Mouse (Mus musculus) embryonic facial prominence, embryonic 11.5 days (tissue): ENCODE measurements at regions not wholly inside any gene's neighbourhood (a gene's known extent, or its start where the extent isn't known, plus 50 kb on each side); places are given as distances from the start of the nearest gene placed in this dataset.
A peak's percentile ranks its signal among the peaks of the same experiment; 100 is the strongest.

Experiments
- ATAC-seq: fragments of 200-750 bp; cut with Nextera tagmentation; replicated peaks from 2 replicates; pipeline ENCODE4 v1.8.0; 2017; ENCODE audit warnings: low read depth; ENCODE audit not compliant: insufficient number of reproducible peaks, low FRiP score, low TSS enrichment
- DNase-seq: peaks from one replicate; pipeline ENCODE4 v3.0.0-alpha.2; 2015; ENCODE audit warnings: low spot score
- H3K27ac ChIP-seq: fragments of 300-500 bp; sonication (generic); replicated peaks from 2 replicates; pipeline ENCODE4 v1.5.1; 2014; ENCODE audit warnings: mild to moderate bottlenecking, low read depth, low read length, control low read depth
- H3K27me3 ChIP-seq: fragments of 300-500 bp; sonication (generic); 2 replicates; pipeline ENCODE4 v1.6.1; 2014; ENCODE audit warnings: mild to moderate bottlenecking, low read length, moderate library complexity, mixed read lengths; ENCODE audit not compliant: control insufficient read depth, insufficient read depth
- H3K36me3 ChIP-seq: fragments of 300-500 bp; sonication (generic); replicated peaks from 2 replicates; pipeline ENCODE4 v1.6.1; 2014; ENCODE audit warnings: low read depth, mild to moderate bottlenecking, low read length, moderate library complexity, mixed read lengths; ENCODE audit not compliant: control insufficient read depth, insufficient read depth
- H3K4me1 ChIP-seq: fragments of 300-500 bp; sonication (generic); 2 replicates; pipeline ENCODE4 v1.6.1; 2014; ENCODE audit warnings: low read length, mixed read lengths; ENCODE audit not compliant: control insufficient read depth, insufficient read depth
- H3K4me2 ChIP-seq: fragments of 300-500 bp; sonication (generic); 2 replicates; pipeline ENCODE4 v1.6.1; 2014; ENCODE audit warnings: low read depth, mild to moderate bottlenecking, control low read depth, low read length, moderate library complexity
- H3K4me3 ChIP-seq: fragments of 300-500 bp; sonication (generic); 2 replicates; pipeline ENCODE4 v1.5.1; 2014; ENCODE audit warnings: low read depth, low read length, control low read depth
- H3K9ac ChIP-seq: fragments of 300-500 bp; sonication (generic); replicated peaks from 2 replicates; pipeline ENCODE4 v1.6.1; 2014; ENCODE audit warnings: mild to moderate bottlenecking, control low read depth, low read length
- H3K9me3 ChIP-seq: fragments of 300-500 bp; sonication (generic); replicated peaks from 2 replicates; pipeline ENCODE4 v1.6.1; 2016; ENCODE audit warnings: mild to moderate bottlenecking, low read length, inconsistent platforms, mixed read lengths; ENCODE audit not compliant: control insufficient read depth
- WGBS: fragments of 180-500 bp; shearing (Covaris S2); extraction: QIAGEN DNeasy Blood & Tissue Kit; methylation state at CpG from one replicate; pipeline ENCODE4 v1.1.7; 2014; 5-methylcytosine and 5-hydroxymethylcytosine counted together

DNA sequence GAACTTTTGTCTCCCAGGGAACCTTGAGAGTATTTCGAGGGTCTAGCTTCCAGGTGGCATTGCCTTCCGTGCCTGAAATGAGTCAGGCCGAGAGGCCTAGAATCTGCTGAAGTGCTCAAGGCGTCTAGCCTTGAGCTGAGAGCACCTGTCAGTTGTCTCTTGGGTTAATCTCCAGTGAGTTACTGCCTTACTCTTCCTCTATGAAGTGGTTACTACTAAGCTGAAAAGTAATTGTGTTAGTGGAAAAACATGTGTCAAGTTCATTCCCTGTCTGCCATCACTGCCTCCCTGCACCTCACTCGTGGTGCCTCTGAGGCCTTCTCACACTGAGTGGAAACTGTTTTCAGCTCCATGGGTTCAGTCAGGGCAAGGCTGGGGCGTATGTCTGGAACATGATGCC lies 69.0 kb upstream of the Egln3 start:
- no peak overlapping the region for H3K27ac ChIP-seq
- H3K36me3 ChIP-seq, result no peaks in the 10 kb centered on the region
- no peak overlapping the region for H3K9ac ChIP-seq
- no peak overlapping the region for H3K4me2 ChIP-seq
- no peaks in the 10 kb centered on the region for H3K9me3 ChIP-seq
- no peaks in the 10 kb centered on the region for H3K27me3 ChIP-seq
- no peak overlapping the region for H3K4me3 ChIP-seq
- no peak for DNase-seq
- 76% methylated on average over 6 of the region's 6 CpGs for WGBS
- H3K4me1 ChIP-seq, result no peaks in the 10 kb centered on the region
- no peak for ATAC-seq

DNA sequence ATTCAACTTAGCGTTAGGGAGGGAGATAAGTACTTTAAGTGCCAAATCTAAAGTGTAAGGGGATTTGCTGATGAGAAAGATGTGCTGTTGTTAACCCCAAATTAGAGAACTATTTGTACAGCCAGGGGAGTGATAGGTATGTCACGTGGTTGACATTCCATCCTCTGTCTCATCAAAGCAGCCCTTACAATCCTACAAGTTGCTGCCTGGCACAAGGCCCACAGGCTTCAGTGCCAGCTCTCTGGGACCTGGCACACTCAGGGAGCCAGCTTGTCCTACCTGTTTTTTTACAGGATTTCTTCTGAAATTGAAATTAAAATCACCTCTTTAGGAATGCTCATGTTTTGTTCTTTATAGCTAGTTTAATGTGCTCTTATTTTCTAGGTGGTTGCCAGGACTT lies 68.6 kb upstream of the Egln3 start:
- ATAC-seq (no peak), DNase-seq (no peak)
- Histone ChIP-seq H3K36me3 (no peaks in the 10 kb centered on the region), H3K27ac (no peak overlapping the region), H3K9ac (no peak overlapping the region), H3K27me3 (no peaks in the 10 kb centered on the region), H3K4me2 (no peak overlapping the region), H3K9me3 (no peaks in the 10 kb centered on the region), H3K4me3 (no peak overlapping the region), H3K4me1 (no peaks in the 10 kb centered on the region)
- WGBS, result 67% methylated on average over 2 of the region's 2 CpGs

DNA sequence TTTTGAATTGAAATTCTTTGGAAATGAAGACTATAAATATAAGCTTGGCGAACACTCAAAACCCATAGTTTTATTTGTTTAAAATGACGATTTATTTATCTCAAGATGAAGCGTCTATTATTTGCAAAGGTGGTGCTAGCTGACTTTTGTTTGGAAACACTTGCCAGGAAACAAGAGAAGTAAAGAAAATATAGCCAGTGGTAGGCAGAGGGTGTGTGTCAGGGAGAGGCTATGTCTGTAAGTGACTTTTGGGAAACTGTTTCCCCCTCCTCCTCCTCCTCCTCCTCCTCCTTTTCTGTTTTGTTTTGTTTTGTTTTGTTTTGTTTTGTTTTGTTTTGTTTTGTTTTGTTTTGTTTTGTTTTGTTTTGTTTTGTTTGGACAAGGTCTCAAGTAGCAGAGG lies 62.2 kb upstream of the Egln3 start:
- Histone ChIP-seq H3K4me2 (no peak overlapping the region), H3K27me3 (no peaks in the 10 kb centered on the region), H3K4me3 (no peak overlapping the region), H3K9me3 (no peaks in the 10 kb centered on the region), H3K36me3 (no peaks in the 10 kb centered on the region), H3K4me1 (no peaks in the 10 kb centered on the region; the same call in 1 of the 2 replicates), H3K9ac (no peak overlapping the region), H3K27ac (no peak overlapping the region)
- no peak for DNase-seq
- WGBS, result 86% methylated on average over 3 of the region's 3 CpGs
- no peak for ATAC-seq

DNA sequence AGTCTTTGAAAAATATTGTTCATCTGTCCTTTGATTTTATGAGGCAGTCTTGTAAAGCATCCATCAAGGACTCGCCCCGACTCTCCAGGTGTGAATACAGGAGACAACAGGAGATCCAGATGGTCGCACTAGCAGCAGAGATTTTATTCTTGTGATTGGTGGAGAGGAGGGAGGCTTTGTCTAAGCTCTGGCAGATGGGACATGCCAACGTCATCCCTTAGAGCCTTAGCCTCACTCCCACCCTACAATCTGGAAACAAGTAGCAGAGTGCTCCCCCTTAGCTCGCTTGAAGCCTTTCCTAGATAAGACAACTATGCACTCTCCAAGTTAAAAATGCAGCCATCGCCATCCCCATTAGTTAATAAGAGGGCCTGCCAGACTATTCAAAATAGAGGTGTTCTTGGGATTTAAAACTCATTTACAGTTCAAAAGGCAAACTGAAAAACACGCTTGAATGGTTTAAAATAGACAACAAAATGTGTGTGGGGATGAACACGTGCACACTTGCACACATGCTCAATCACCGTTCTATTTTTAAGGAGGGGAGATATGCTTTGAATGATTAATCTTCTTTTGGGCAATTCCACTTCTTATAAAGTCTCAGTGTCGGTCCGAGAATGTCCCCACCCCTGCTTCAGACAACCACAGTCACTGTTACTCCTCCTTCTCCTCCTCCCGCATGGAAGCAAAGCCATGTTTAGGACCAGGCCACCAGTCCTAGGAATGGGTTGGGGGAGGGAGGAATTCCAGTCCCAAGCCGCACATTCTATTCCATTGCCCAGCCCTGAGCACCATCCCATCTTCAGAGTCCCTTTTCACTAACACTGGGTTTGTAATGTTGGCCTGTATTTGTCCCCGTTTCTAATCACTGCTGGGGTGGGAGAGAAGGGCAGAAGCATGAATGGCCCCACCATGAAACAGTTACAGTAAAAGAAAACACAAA lies 61.5 kb upstream of the Egln3 start:
- no peaks in the 10 kb centered on the region; the same call in 1 of the 2 replicates for H3K4me1 ChIP-seq
- H3K4me3 ChIP-seq, result no peak overlapping the region
- no peak overlapping the region for H3K9ac ChIP-seq
- no peak for DNase-seq
- H3K9me3 ChIP-seq, result no peaks in the 10 kb centered on the region
- H3K4me2 ChIP-seq, result no peak overlapping the region
- WGBS, result 74% methylated on average over 14 of the region's 14 CpGs
- no peaks in the 10 kb centered on the region for H3K36me3 ChIP-seq
- no peak for ATAC-seq
- H3K27me3 ChIP-seq, result no peaks in the 10 kb centered on the region
- no peak overlapping the region for H3K27ac ChIP-seq

DNA sequence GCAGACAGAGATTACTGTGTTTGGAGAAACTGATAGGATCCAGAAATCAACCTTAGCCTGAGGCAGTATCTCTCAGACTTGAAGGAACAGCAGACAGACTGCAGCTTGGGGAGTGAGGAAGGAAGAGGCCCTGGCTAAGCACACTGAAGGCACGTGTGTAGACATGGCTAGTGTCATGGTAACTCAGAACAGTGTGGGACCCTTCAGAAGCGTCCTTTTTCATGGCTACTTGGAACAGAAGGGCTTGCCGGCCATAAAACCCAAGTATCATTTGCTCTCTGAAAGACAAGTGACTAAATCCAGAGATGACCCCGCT lies 60.7 kb upstream of the Egln3 start:
- DNase-seq (peak; percentile 15), ATAC-seq (peak; percentile 70; the same call in 1 of the 2 replicates)
- no peaks in the 10 kb centered on the region for H3K27me3 ChIP-seq
- no peak overlapping the region for H3K9ac ChIP-seq
- no peaks in the 10 kb centered on the region for H3K9me3 ChIP-seq
- H3K4me3 ChIP-seq, result no peak overlapping the region
- H3K4me2 ChIP-seq, result no peak overlapping the region
- no peak overlapping the region for H3K27ac ChIP-seq
- no peaks in the 10 kb centered on the region for H3K36me3 ChIP-seq
- 41% methylated on average over 4 of the region's 4 CpGs for WGBS
- H3K4me1 ChIP-seq, result no peaks in the 10 kb centered on the region; the same call in 1 of the 2 replicates

DNA sequence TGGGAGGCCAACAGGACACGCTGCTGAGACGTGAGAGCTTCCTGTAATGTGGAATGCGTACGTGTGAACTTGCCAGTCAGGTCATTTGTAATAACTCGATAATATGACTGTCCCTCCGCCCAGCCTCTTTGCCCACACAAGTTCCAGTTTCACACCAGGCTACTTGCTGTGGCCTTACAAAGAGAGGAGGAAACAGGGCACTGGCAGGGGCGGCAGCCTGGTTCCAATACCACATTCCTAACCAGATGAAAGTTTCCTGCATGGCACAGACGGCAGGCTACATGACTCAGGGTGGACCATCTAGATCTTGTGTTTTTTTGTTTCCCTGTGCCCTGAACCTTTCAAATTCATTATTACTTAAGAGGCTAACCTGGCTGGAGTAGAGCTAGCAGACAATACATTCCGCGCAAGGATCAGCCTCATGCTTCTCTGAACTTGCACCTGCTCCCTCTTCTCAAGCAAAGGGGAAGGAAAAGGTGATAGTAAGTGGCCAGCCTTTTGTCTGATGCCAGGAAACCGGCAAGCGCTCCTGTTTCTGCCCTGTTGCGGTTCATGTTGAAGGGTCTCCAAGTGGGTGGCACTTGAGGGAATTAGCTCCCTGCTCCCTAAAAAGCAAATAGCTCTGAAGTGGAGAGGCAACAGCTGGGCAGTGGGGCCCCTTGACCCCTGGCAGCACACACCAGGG lies 60.2 kb upstream of the Egln3 start:
- Histone ChIP-seq H3K4me2 (no peak overlapping the region), H3K4me1 (no peaks in the 10 kb centered on the region; the same call in 1 of the 2 replicates), H3K4me3 (no peak overlapping the region), H3K36me3 (no peaks in the 10 kb centered on the region), H3K27ac (no peak overlapping the region), H3K27me3 (no peaks in the 10 kb centered on the region), H3K9me3 (no peaks in the 10 kb centered on the region), H3K9ac (no peak overlapping the region)
- WGBS, result 45% methylated on average over 13 of the region's 13 CpGs
- no peak for DNase-seq
- ATAC-seq, result peak; percentile 39; the same call in 1 of the 2 replicates

DNA sequence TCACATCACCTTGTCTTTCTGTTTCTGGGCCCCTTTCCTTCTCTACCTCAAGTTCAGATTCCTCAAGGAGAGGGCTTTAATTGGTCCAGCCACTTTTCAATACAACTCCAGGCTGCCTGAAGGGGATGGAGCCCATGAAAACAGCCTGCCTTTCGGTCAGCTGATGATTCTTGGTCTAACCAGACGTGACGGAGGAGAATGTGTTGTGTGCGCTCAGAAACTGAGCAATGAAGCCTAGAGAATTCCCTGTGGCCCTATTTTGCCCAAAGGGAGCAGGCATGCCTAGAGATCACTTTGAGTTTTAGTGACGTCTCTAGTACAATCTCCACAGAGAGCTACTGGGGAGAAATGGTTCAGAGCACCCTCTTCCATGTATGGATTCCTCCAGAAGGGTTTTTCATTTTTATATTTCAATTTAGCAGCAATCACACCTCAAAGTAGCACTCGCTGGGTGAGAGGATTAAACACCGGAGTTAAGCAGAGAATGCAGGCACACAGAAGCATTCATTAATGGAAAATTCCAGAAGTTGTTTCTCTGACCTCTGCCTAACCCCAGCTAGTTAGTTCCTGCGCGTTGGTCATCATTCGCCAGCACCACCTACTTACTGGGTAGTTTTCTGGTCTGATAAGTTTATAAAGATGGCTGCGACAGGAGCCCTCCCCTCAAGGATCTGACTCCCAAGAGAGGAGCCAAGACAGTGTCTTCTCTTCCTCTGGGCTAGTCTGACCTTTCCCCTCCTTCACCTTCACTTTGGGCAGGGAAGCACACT lies 58.8 kb upstream of the Egln3 start:
- Histone ChIP-seq H3K4me1 (no peaks in the 10 kb centered on the region; the same call in 1 of the 2 replicates), H3K27me3 (no peaks in the 10 kb centered on the region), H3K4me3 (no peak overlapping the region), H3K4me2 (no peak overlapping the region), H3K36me3 (no peaks in the 10 kb centered on the region), H3K27ac (no peak overlapping the region), H3K9ac (no peak overlapping the region), H3K9me3 (no peaks in the 10 kb centered on the region)
- no peak for DNase-seq
- no peak for ATAC-seq
- 64% methylated on average over 11 of the region's 11 CpGs for WGBS
